Mouse (Mus musculus) MEL (cell line): ENCODE measurements around the gene Artn. TPM values are rescaled to one million over a fixed set of nuclear protein-coding genes. Genes with fewer than 3 reads are reported as not detected.

Experiments used
- DNase-seq: peaks from one replicate; pipeline ENCODE4 v3.0.0; 2011; ENCODE audit warnings: low read depth, low spot score
- H3K27ac ChIP-seq: 2 replicates; pipeline ENCODE4 v1.5.1; 2012; ENCODE audit warnings: low read depth, mild to moderate bottlenecking, control low read depth, low read length, moderate library complexity; ENCODE audit not compliant: control insufficient read depth
- H3K27me3 ChIP-seq, 2 experiments: fragments of 150-350 bp in 1 of 2; sonication (generic) in 1 of 2; 2 replicates each; pipeline ENCODE4 v1.6.1; 2012; ENCODE audit warnings: low read length in 2 of 2, mild to moderate bottlenecking in 2 of 2, improper control_type of control experiment in 1 of 2, moderate library complexity in 1 of 2; ENCODE audit not compliant: insufficient read depth in 2 of 2, control insufficient read depth in 1 of 2
- H3K36me3 ChIP-seq, 2 experiments: 2 replicates each; pipeline ENCODE4 v1.6.1; 2012 to 2014; ENCODE audit warnings: low read length in 2 of 2, improper control_type of control experiment in 1 of 2, inconsistent platforms in 1 of 2, mild to moderate bottlenecking in 1 of 2; ENCODE audit not compliant: insufficient read depth in 2 of 2, control insufficient read depth in 1 of 2
- H3K4me1 ChIP-seq, 2 experiments: fragments of 150-350 bp in 1 of 2; sonication (generic) in 1 of 2; 2 replicates each; pipeline ENCODE4 v1.6.1; 2012; ENCODE audit warnings: low read length in 2 of 2, improper control_type of control experiment in 1 of 2, mild to moderate bottlenecking in 1 of 2; ENCODE audit not compliant: insufficient read depth in 2 of 2, control insufficient read depth in 1 of 2
- H3K4me3 ChIP-seq, 2 experiments: fragments of 150-350 bp in 1 of 2; sonication (generic) in 1 of 2; 2 replicates each; pipeline ENCODE4 v1.5.1; 2012; ENCODE audit warnings: low read depth in 2 of 2, low read length in 2 of 2, mild to moderate bottlenecking in 2 of 2, moderate library complexity in 2 of 2, control low read depth in 1 of 2, improper control_type of control experiment in 1 of 2; ENCODE audit not compliant: control insufficient read depth in 1 of 2, insufficient read depth in 1 of 2
- H3K79me2 ChIP-seq: 2 replicates; pipeline ENCODE4 v1.6.1; 2012; ENCODE audit warnings: mild to moderate bottlenecking, low read length, moderate library complexity; ENCODE audit not compliant: control insufficient read depth, poor library complexity, insufficient read depth
- H3K9ac ChIP-seq: 2 replicates; pipeline ENCODE4 v1.6.1; 2012; ENCODE audit warnings: low read depth, mild to moderate bottlenecking, control low read depth, low read length, moderate library complexity; ENCODE audit not compliant: control insufficient read depth, poor library complexity, severe bottlenecking
- H3K9me3 ChIP-seq: fragments of 150-350 bp; sonication (generic); replicated peaks from 2 replicates; pipeline ENCODE4 v1.6.1; 2012; ENCODE audit warnings: mild to moderate bottlenecking, low read length, improper control_type of control experiment, moderate library complexity; ENCODE audit not compliant: insufficient read depth
- BHLHE40 ChIP-seq: IDR thresholded peaks from 2 replicates; pipeline ENCODE4 v1.6.1; 2012; ENCODE audit warnings: low read depth, mild to moderate bottlenecking, inconsistent platforms, low read length, improper control_type of control experiment, borderline replicate concordance
- CHD1 ChIP-seq: IDR thresholded peaks from 2 replicates; pipeline ENCODE4 v1.6.1; 2012; ENCODE audit warnings: low read depth, mild to moderate bottlenecking, inconsistent platforms, low read length, improper control_type of control experiment
- E2F4 ChIP-seq: IDR thresholded peaks from 2 replicates; pipeline ENCODE4 v1.6.1; 2011; ENCODE audit warnings: low read depth, low read length, improper control_type of control experiment, borderline replicate concordance
- ELF1 ChIP-seq: IDR thresholded peaks from 2 replicates; pipeline ENCODE4 v1.6.1; 2014; ENCODE audit warnings: low read depth, mild to moderate bottlenecking, inconsistent platforms, low read length, improper control_type of control experiment, moderate library complexity
- EP300 ChIP-seq, 2 experiments: IDR thresholded peaks; 2 replicates each; pipeline ENCODE4 v1.6.1; 2011; ENCODE audit warnings: improper control_type of control experiment in 2 of 2, low read length in 2 of 2, low read depth in 1 of 2, mild to moderate bottlenecking in 1 of 2
- GABPA ChIP-seq: IDR thresholded peaks from 2 replicates; pipeline ENCODE4 v1.6.1; 2012; ENCODE audit warnings: low read depth, mild to moderate bottlenecking, inconsistent platforms, low read length, improper control_type of control experiment, moderate library complexity
- GATA1 ChIP-seq: IDR thresholded peaks from 2 replicates; pipeline ENCODE4 v1.6.1; 2011; ENCODE audit warnings: low read depth, low read length, improper control_type of control experiment
- HCFC1 ChIP-seq: IDR thresholded peaks from 2 replicates; pipeline ENCODE4 v1.6.1; 2012; ENCODE audit warnings: low read depth, mild to moderate bottlenecking, inconsistent platforms, low read length, improper control_type of control experiment, moderate library complexity
- JUND ChIP-seq: IDR thresholded peaks from 2 replicates; pipeline ENCODE4 v1.6.1; 2011; ENCODE audit warnings: low read depth, mild to moderate bottlenecking, improper control_type of control experiment, low read length
- KAT2A ChIP-seq: conservative IDR thresholded peaks from 2 replicates; pipeline ENCODE4 v1.6.1; 2012; ENCODE audit warnings: low read depth, low read length, improper control_type of control experiment, inconsistent platforms
- MAFK ChIP-seq: IDR thresholded peaks from 2 replicates; pipeline ENCODE4 v1.6.1; 2011; ENCODE audit warnings: low read depth, mild to moderate bottlenecking, low read length, improper control_type of control experiment, borderline replicate concordance
- MEF2A ChIP-seq: IDR thresholded peaks from 2 replicates; pipeline ENCODE4 v1.6.1; 2014; ENCODE audit warnings: low read depth, mild to moderate bottlenecking, inconsistent platforms, low read length, improper control_type of control experiment; ENCODE audit not compliant: poor library complexity, insufficient replicate concordance, severe bottlenecking; ENCODE audit errors: extremely low read depth
- MXI1 ChIP-seq: IDR thresholded peaks from 2 replicates; pipeline ENCODE4 v1.6.1; 2011; ENCODE audit warnings: mild to moderate bottlenecking, low read depth, low read length, improper control_type of control experiment
- MYB ChIP-seq: IDR thresholded peaks from 2 replicates; pipeline ENCODE4 v1.6.1; 2011; ENCODE audit warnings: mild to moderate bottlenecking, low read depth, low read length, improper control_type of control experiment
- MYC ChIP-seq: IDR thresholded peaks from 2 replicates; pipeline ENCODE4 v1.6.1; 2011; ENCODE audit warnings: low read depth, mild to moderate bottlenecking, low read length, improper control_type of control experiment, moderate library complexity
- NELFE ChIP-seq: IDR thresholded peaks from 2 replicates; pipeline ENCODE4 v1.6.1; 2011; ENCODE audit warnings: low read depth, low read length, improper control_type of control experiment
- POLR2A ChIP-seq, 2 experiments: IDR thresholded peaks; 2 replicates each; pipeline ENCODE4 v1.6.1; 2011 to 2012; ENCODE audit warnings: low read length in 2 of 2, mild to moderate bottlenecking in 2 of 2, control low read depth in 1 of 2, improper control_type of control experiment in 1 of 2, low read depth in 1 of 2, moderate library complexity in 1 of 2; ENCODE audit not compliant: control insufficient read depth in 1 of 2, insufficient read depth in 1 of 2, poor library complexity in 1 of 2
- POLR2AphosphoS2 ChIP-seq: IDR thresholded peaks from 2 replicates; pipeline ENCODE4 v1.6.1; 2011; ENCODE audit warnings: low read length, improper control_type of control experiment
- POLR2AphosphoS5 ChIP-seq: IDR thresholded peaks from 2 replicates; pipeline ENCODE4 v1.6.1; 2012; ENCODE audit warnings: low read depth, borderline replicate concordance, mild to moderate bottlenecking, inconsistent platforms, low read length, moderate library complexity, mixed read lengths
- RCOR1 ChIP-seq: IDR thresholded peaks from 2 replicates; pipeline ENCODE4 v1.6.1; 2012; ENCODE audit warnings: low read depth, mild to moderate bottlenecking, inconsistent platforms, low read length, improper control_type of control experiment
- SIN3A ChIP-seq: IDR thresholded peaks from 2 replicates; pipeline ENCODE4 v1.6.1; 2012; ENCODE audit warnings: low read length, improper control_type of control experiment, inconsistent platforms
- SMC3 ChIP-seq: IDR thresholded peaks from 2 replicates; pipeline ENCODE4 v1.6.1; 2011; ENCODE audit warnings: low read depth, low read length, improper control_type of control experiment
- TAL1 ChIP-seq: IDR thresholded peaks from 2 replicates; pipeline ENCODE4 v1.6.1; 2012; ENCODE audit warnings: mild to moderate bottlenecking, inconsistent platforms, low read length, moderate library complexity, mixed read lengths
- TBP ChIP-seq: IDR thresholded peaks from 2 replicates; pipeline ENCODE4 v1.8.0; 2011; ENCODE audit warnings: low read depth, low read length, improper control_type of control experiment
- TCF12 ChIP-seq: IDR thresholded peaks from 2 replicates; pipeline ENCODE4 v1.6.1; 2014; ENCODE audit warnings: low read depth, mild to moderate bottlenecking, inconsistent platforms, low read length, improper control_type of control experiment, moderate library complexity
- UBTF ChIP-seq: IDR thresholded peaks from 2 replicates; pipeline ENCODE4 v1.6.1; 2012; ENCODE audit warnings: low read depth, mild to moderate bottlenecking, inconsistent platforms, low read length, improper control_type of control experiment, moderate library complexity, borderline replicate concordance; ENCODE audit not compliant: insufficient read depth
- ZC3H11A ChIP-seq: IDR thresholded peaks from 2 replicates; pipeline ENCODE4 v1.6.1; 2012; ENCODE audit warnings: low read depth, mild to moderate bottlenecking, inconsistent platforms, low read length, improper control_type of control experiment
- ZKSCAN1 ChIP-seq: IDR thresholded peaks from 2 replicates; pipeline ENCODE4 v1.6.1; 2012; ENCODE audit warnings: low read depth, mild to moderate bottlenecking, inconsistent platforms, low read length, improper control_type of control experiment, moderate library complexity
- ZMIZ1 ChIP-seq: IDR thresholded peaks from 2 replicates; pipeline ENCODE4 v1.6.1; 2012; ENCODE audit warnings: low read depth, mild to moderate bottlenecking, inconsistent platforms, low read length, improper control_type of control experiment, moderate library complexity
- ZNF384 ChIP-seq: IDR thresholded peaks from 2 replicates; pipeline ENCODE4 v1.6.1; 2012; ENCODE audit warnings: low read depth, mild to moderate bottlenecking, inconsistent platforms, low read length, improper control_type of control experiment
- polyA plus RNA-seq, 2 experiments: library from polyadenylated mRNA; stranded (reverse) in 1 of 2; unstranded in 1 of 2; fragments of >175 nt in 1 of 2; fragments of >200 nt in 1 of 2; gene quantifications; 2 replicates each; pipeline versions ENCODE4 v1.2.1 to v1.2.4; 2012; ENCODE audit warnings: low replicate concordance in 2 of 2, low read depth in 1 of 2; ENCODE audit not compliant: insufficient read length in 2 of 2, insufficient read depth in 1 of 2, missing spikeins in 1 of 2
- total RNA-seq: library from RNA; depleted of rRNA; stranded (reverse); fragments of 300-350 nt; gene quantifications from 2 replicates; pipeline ENCODE4 v1.2.3, GENCODE M21; 2012

Gene Artn
- total and polyA plus RNA-seq, 3 experiments = 0.08 to 0.21 TPM; not detected in 1

- TF ChIP-seq HCFC1 (peak; percentile 31; the same call in 1 of the 2 replicates), CHD1 (no peak), EP300 (IDR thresholded peaks at IDR 0.05; ENCODE audit: low read depth in 1 of 2, low read length in 2 of 2) (no peak), RCOR1 (no peak), MYB (no peak), TBP (no peak), JUND (no peak), ZNF384 (no peak), POLR2AphosphoS5 (no peak), SMC3 (peak; percentile 15; the same call in 1 of the 2 replicates), NELFE (no peak), SIN3A (peak; percentile 99), MXI1 (peak; percentile 85)
- TF ChIP-seq, all 39 proteins: peak for 4
- H3K79me2 ChIP-seq = peaks cover 10% of the 10 kb centered on the region
Observed at GRCm38 (mm10) chr4:117893376-117893775, 36.2 kb downstream of the Artn start.

GRCm38 (mm10) chr4:117891738-117892161 lies 37.8 kb downstream of the Artn start, which contains the start of gene Dph2:
Gene Dph2, minus strand, starts transcription at chr4:117892032.
- DNase-seq = peak; percentile 95
- Histone ChIP-seq H3K27me3 (no peaks in the 10 kb centered on the region), H3K4me1 (peaks cover 0 to 4% of the 10 kb centered on the region in 2 experiments; a peak in 2 of 4 replicates), H3K27ac (0 out of 2 replicates have a peak within 1 kb of the TSS, but pooled peaks have one; percentile 17), H3K79me2 (peaks cover 13% of the 10 kb centered on the region), H3K36me3 (no peaks in the 10 kb centered on the region), H3K4me3 (peak within 1 kb of the TSS; percentile 88 to 91), H3K9me3 (no peaks in the 10 kb centered on the region), H3K9ac (peak within 1 kb of the TSS; percentile 79)
- TF ChIP-seq EP300 (IDR thresholded peaks at IDR 0.05; ENCODE audit: low read depth in 1 of 2, low read length in 2 of 2) = no peak
- TF ChIP-seq ELF1 = peak; percentile 96
- no peak for TF ChIP-seq POLR2AphosphoS5
- TF ChIP-seq POLR2A (IDR thresholded peaks at IDR 0.05; ENCODE audit: control insufficient read depth in 1 of 2, insufficient read depth in 1 of 2, low read depth in 1 of 2, low read length in 2 of 2, poor library complexity in 1 of 2) = peak; percentile 72 to 92; a peak in 3 of 4 replicates
- TF ChIP-seq MAFK = no peak
- peak; percentile 72 for TF ChIP-seq NELFE
- peak; percentile 91 for TF ChIP-seq KAT2A
- TF ChIP-seq HCFC1 = peak; percentile 98
- peak; percentile 92 for TF ChIP-seq MYC
- TF ChIP-seq GATA1 = no peak
- no peak for TF ChIP-seq MEF2A
- TF ChIP-seq GABPA = no peak
- TF ChIP-seq CHD1 = no peak
- TF ChIP-seq UBTF = no peak
- no peak for TF ChIP-seq SMC3
- no peak for TF ChIP-seq ZKSCAN1
- no peak for TF ChIP-seq POLR2AphosphoS2
- no peak for TF ChIP-seq JUND
- peak; percentile 99 for TF ChIP-seq MXI1
- peak; percentile 98 for TF ChIP-seq SIN3A
- no peak for TF ChIP-seq ZMIZ1
- TF ChIP-seq BHLHE40 = no peak
- TF ChIP-seq RCOR1 = no peak
- no peak for TF ChIP-seq TCF12
- no peak for TF ChIP-seq ZC3H11A
- TF ChIP-seq E2F4 = no peak
- no peak for TF ChIP-seq TAL1

More at GRCm38 (mm10) chr4:117893376-117893775, 36.2 kb downstream of the Artn start:
- Histone ChIP-seq H3K36me3 (no peaks in the 10 kb centered on the region), H3K4me1 (peaks cover 0 to 4% of the 10 kb centered on the region in 2 experiments; a peak in 2 of 4 replicates), H3K27ac (no peak overlapping the region), H3K4me3 (no peak overlapping the region), H3K9ac (no peak overlapping the region), H3K27me3 (no peaks in the 10 kb centered on the region), H3K9me3 (no peaks in the 10 kb centered on the region)
- peak; percentile 79 for DNase-seq
